Mouse (Mus musculus) heart, embryonic 12.5 days (tissue): ENCODE data around the gene Hoxc11. TPM values are rescaled to one million over a fixed set of nuclear protein-coding genes. Genes with fewer than 3 reads are reported as not detected.

Experiments used
- ATAC-seq: fragments of 200-750 bp; cut with Nextera tagmentation; 2 replicates; pipeline ENCODE4 v1.8.0; 2017; ENCODE audit warnings: moderate TSS enrichment, moderate library complexity; ENCODE audit not compliant: insufficient number of reproducible peaks, low FRiP score
- H3K27ac ChIP-seq: fragments of 300-500 bp; sonication (generic); 2 replicates; pipeline ENCODE4 v1.5.1; 2016; ENCODE audit warnings: mild to moderate bottlenecking, moderate library complexity; ENCODE audit not compliant: poor library complexity, severe bottlenecking
- H3K27me3 ChIP-seq: fragments of 300-500 bp; sonication (generic); replicated peaks from 2 replicates; pipeline ENCODE4 v1.6.1; 2016; ENCODE audit warnings: mild to moderate bottlenecking, moderate library complexity
- H3K36me3 ChIP-seq: fragments of 300-500 bp; sonication (generic); 2 replicates; pipeline ENCODE4 v1.6.1; 2016; ENCODE audit warnings: mild to moderate bottlenecking, moderate library complexity
- H3K4me1 ChIP-seq: fragments of 300-500 bp; sonication (generic); replicated peaks from 2 replicates; pipeline ENCODE4 v1.6.1; 2016; ENCODE audit warnings: mild to moderate bottlenecking
- H3K4me2 ChIP-seq: fragments of 300-500 bp; sonication (generic); 2 replicates; pipeline ENCODE4 v1.6.1; 2016; ENCODE audit warnings: mild to moderate bottlenecking, moderate library complexity
- H3K4me3 ChIP-seq: fragments of 300-500 bp; sonication (generic); 2 replicates; pipeline ENCODE4 v1.5.1; 2016; ENCODE audit warnings: mild to moderate bottlenecking
- H3K9ac ChIP-seq: fragments of 300-500 bp; sonication (generic); 2 replicates; pipeline ENCODE4 v1.6.1; 2016; ENCODE audit warnings: mild to moderate bottlenecking, moderate library complexity
- H3K9me3 ChIP-seq: fragments of 300-500 bp; sonication (generic); replicated peaks from 2 replicates; pipeline ENCODE4 v1.6.1; 2016; ENCODE audit warnings: mild to moderate bottlenecking, moderate library complexity
- WGBS: fragments of 180-500 bp; shearing (Covaris S2); methylation state at CpG from one replicate; pipeline ENCODE4 v1.1.7; 2016; 5-methylcytosine and 5-hydroxymethylcytosine counted together
- polyA plus RNA-seq: library from polyadenylated mRNA; unstranded; fragments of >200 nt; fragmentation: Nextera tagmentation; extraction: Ambion mirVana; gene quantifications from 2 replicates; pipeline ENCODE4 v1.2.1, GENCODE M21; 2016

Gene Hoxc11
- polyA plus RNA-seq, 1 experiment from 2014 or later = not detected

DNA sequence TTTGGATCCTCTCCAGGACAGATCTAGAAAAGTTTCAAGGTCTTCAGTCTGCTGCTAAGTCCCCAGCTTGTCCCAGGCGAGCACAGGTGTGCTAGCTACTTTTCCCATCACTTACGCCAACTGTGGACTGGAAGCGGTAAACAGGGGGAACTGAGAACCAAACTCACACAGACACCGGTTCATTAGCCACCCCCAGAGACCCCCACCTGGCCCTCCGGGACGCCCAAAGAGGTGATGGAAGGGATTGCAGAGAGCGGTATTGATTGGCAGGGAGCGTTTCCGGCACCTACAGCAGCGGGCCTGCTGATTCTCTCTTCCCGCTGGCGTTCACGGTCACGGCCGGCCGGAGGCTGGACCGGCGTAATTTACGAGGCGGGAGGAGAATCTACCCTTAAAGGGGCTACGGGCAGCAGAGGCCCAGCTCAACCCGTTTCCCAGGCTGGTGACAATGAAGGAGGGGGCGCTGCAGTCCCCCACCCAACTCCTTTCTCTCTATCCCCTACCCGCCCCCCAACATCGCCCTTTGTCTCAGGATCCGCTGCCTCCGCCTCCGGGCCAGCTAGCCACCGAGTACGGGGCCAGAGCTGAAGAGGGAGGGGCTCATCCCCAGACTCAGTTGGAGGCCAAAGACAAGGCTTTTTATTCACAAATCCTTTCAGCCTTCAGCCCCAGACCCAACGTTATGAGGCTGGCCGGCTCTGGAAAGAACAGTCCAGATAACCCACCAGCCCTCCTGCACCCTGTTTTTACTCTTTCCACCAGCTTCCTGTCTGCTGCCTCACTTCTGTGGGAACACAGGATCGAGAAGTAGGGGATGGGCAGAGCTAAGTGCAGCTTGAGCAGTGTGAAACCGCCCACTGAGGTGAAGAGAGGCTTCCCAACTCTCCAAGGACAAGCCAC is 14.7 kb upstream of the Hoxc11 start:
- H3K9ac ChIP-seq = no peak overlapping the region
- H3K4me1 ChIP-seq = 0 out of 2 replicates have a peak, but pooled peaks cover 5% of the 10 kb centered on the region
- no peaks in the 10 kb centered on the region for H3K36me3 ChIP-seq
- no peak overlapping the region for H3K4me3 ChIP-seq
- H3K9me3 ChIP-seq = no peaks in the 10 kb centered on the region
- ATAC-seq = no peak
- H3K4me2 ChIP-seq = no peak overlapping the region
- no peak overlapping the region for H3K27ac ChIP-seq
- peaks cover 97% of the 10 kb centered on the region for H3K27me3 ChIP-seq
- under 1% methylated on average over 34 of the region's 34 CpGs for WGBS

GRCm38 (mm10) chr15:102942739-102943467 is 11.3 kb upstream of the Hoxc11 start:
- Histone ChIP-seq H3K4me3 (peak overlapping the region; percentile 33), H3K27ac (no peak overlapping the region), H3K9me3 (no peaks in the 10 kb centered on the region), H3K4me2 (peak overlapping the region; percentile 56), H3K9ac (no peak overlapping the region), H3K27me3 (peaks cover 98% of the 10 kb centered on the region), H3K36me3 (no peaks in the 10 kb centered on the region), H3K4me1 (no peaks in the 10 kb centered on the region)
- no peak for ATAC-seq
- WGBS = under 1% methylated on average over 45 of the region's 53 CpGs

- Histone ChIP-seq H3K9me3 (no peaks in the 10 kb centered on the region), H3K4me2 (peak overlapping the region; percentile 56), H3K36me3 (no peaks in the 10 kb centered on the region), H3K27ac (no peak overlapping the region), H3K4me3 (peak overlapping the region; percentile 33), H3K27me3 (peaks cover 98% of the 10 kb centered on the region), H3K9ac (no peak overlapping the region), H3K4me1 (no peaks in the 10 kb centered on the region)
- 4% methylated on average over 5 of the region's 5 CpGs for WGBS
- ATAC-seq = no peak
Observed at GRCm38 (mm10) chr15:102943468-102943813, 10.8 kb upstream of the Hoxc11 start.

- no peak for ATAC-seq
- no peaks in the 10 kb centered on the region for H3K4me1 ChIP-seq
Observed at GRCm38 (mm10) chr15:102945185-102946077, 8.8 kb upstream of the Hoxc11 start.

GRCm38 (mm10) chr15:102947276-102947675 is 7.0 kb upstream of the Hoxc11 start:
- Histone ChIP-seq H3K4me2 (no peak overlapping the region), H3K27ac (no peak overlapping the region), H3K4me3 (no peak overlapping the region), H3K9ac (no peak overlapping the region), H3K27me3 (peaks cover 98% of the 10 kb centered on the region), H3K4me1 (no peaks in the 10 kb centered on the region), H3K9me3 (no peaks in the 10 kb centered on the region), H3K36me3 (no peaks in the 10 kb centered on the region)
- under 1% methylated on average over 9 of the region's 9 CpGs for WGBS
- ATAC-seq = no peak

More at GRCm38 (mm10) chr15:102945185-102946077, 8.8 kb upstream of the Hoxc11 start:
- 10% methylated on average over 22 of the region's 22 CpGs for WGBS
- H3K4me3 ChIP-seq = no peak overlapping the region
- H3K9ac ChIP-seq = no peak overlapping the region
- H3K9me3 ChIP-seq = no peaks in the 10 kb centered on the region
- peaks cover 98% of the 10 kb centered on the region for H3K27me3 ChIP-seq
- no peak overlapping the region for H3K4me2 ChIP-seq
- H3K27ac ChIP-seq = no peak overlapping the region
- H3K36me3 ChIP-seq = no peaks in the 10 kb centered on the region

GRCm38 (mm10) chr15:102948842-102949241 is 5.4 kb upstream of the Hoxc11 start:
- H3K4me1 ChIP-seq = no peaks in the 10 kb centered on the region
- 15% methylated on average over 2 of the region's 2 CpGs for WGBS
- H3K36me3 ChIP-seq = no peaks in the 10 kb centered on the region
- H3K4me2 ChIP-seq = no peak overlapping the region
- H3K9ac ChIP-seq = no peak overlapping the region
- H3K27ac ChIP-seq = no peak overlapping the region
- no peak for ATAC-seq
- H3K4me3 ChIP-seq = no peak overlapping the region
- H3K9me3 ChIP-seq = no peaks in the 10 kb centered on the region
- H3K27me3 ChIP-seq = peaks cover 98% of the 10 kb centered on the region

- H3K27me3 ChIP-seq = peaks cover 100% of the 10 kb centered on the region
- 4% methylated on average over 20 of the region's 20 CpGs for WGBS
- H3K9ac ChIP-seq = no peak overlapping the region
- H3K9me3 ChIP-seq = no peaks in the 10 kb centered on the region
- H3K4me3 ChIP-seq = no peak overlapping the region
- no peaks in the 10 kb centered on the region for H3K36me3 ChIP-seq
- H3K4me2 ChIP-seq = no peak overlapping the region
- H3K27ac ChIP-seq = no peak overlapping the region
- no peaks in the 10 kb centered on the region for H3K4me1 ChIP-seq
- no peak for ATAC-seq
Observed at GRCm38 (mm10) chr15:102949696-102950095, 4.5 kb upstream of the Hoxc11 start.

DNA sequence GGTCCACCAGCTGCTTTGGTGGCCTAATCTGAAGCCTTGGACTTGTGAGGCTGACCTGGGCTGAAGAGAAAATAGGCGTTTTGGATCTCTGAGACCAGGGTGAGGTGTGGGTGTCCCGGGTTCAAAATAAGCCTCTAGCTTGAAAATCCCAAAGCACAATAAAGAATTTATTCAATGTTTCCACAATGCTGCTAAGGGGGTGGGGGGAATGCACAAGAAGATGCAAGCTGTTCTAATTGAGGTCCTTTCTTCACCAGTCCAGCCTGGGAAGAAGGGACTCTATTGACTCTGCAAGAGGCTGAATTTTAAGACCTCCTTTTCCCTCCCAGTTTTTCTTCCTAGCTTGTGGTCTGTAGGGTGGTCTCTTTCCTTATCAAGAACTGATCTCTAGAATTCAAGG is 3.4 kb upstream of the Hoxc11 start:
- Histone ChIP-seq H3K4me1 (peaks cover 6% of the 10 kb centered on the region), H3K27me3 (peaks cover 100% of the 10 kb centered on the region), H3K9me3 (no peaks in the 10 kb centered on the region), H3K4me3 (no peak overlapping the region), H3K9ac (no peak overlapping the region), H3K36me3 (no peaks in the 10 kb centered on the region), H3K4me2 (no peak overlapping the region), H3K27ac (no peak overlapping the region)
- 14% methylated on average over 2 of the region's 2 CpGs for WGBS
- ATAC-seq = no peak

DNA sequence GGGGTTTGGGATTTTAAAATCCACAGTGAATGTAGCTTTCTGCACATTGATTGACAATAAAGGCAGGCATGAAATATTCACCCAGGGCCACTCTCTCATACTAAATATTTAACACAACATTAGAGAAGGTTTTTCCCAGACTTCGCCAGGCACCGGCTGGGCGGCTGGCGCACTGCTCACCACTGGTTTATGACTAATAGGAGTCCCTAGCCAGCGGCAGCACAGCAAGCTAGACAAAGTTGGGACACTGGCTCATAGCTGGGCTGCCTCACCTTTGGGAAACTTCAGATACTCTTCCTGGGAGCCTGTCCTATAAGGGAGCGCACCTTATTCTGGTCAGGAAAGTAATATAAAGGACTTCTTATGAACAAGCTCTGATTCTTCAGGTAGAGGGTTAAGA is 666 bp upstream of the Hoxc11 start:
- H3K27ac ChIP-seq = no peak overlapping the region
- H3K4me1 ChIP-seq = peaks cover 11% of the 10 kb centered on the region
- H3K4me2 ChIP-seq = no peak overlapping the region
- peaks cover 99% of the 10 kb centered on the region for H3K27me3 ChIP-seq
- no peak for ATAC-seq
- no peaks in the 10 kb centered on the region for H3K36me3 ChIP-seq
- 6% methylated on average over 6 of the region's 6 CpGs for WGBS
- H3K9ac ChIP-seq = no peak overlapping the region
- no peaks in the 10 kb centered on the region for H3K9me3 ChIP-seq
- no peak overlapping the region for H3K4me3 ChIP-seq

DNA sequence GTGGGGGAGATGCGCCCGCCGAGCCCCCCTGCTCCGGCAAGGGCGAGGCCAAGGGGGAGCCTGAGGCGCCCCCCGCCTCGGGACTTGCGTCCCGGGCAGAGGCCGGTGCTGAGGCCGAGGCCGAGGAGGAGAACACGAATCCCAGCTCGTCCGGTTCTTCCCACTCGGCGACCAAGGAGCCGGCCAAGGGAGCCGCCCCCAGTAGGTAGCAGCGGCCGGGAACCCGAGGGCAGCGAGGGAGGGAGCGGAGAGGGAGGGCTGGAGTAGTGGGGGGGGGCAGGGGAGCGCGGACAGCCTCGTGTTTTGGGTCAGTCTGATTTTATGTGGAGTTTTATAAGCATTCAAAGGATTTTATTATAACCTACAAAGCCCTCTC is 768 bp downstream of the Hoxc11 start:
- H3K36me3 ChIP-seq = no peaks in the 10 kb centered on the region
- no peak overlapping the region for H3K4me2 ChIP-seq
- ATAC-seq = no peak
- H3K9me3 ChIP-seq = no peaks in the 10 kb centered on the region
- no peak overlapping the region for H3K9ac ChIP-seq
- H3K27ac ChIP-seq = no peak overlapping the region
- peaks cover 97% of the 10 kb centered on the region for H3K27me3 ChIP-seq
- 1% methylated on average over 28 of the region's 28 CpGs for WGBS
- H3K4me1 ChIP-seq = peaks cover 11% of the 10 kb centered on the region
- no peak overlapping the region for H3K4me3 ChIP-seq
